9 mouse cellular contexts compared by ENCODE assay signal in the genomic region with DNA sequence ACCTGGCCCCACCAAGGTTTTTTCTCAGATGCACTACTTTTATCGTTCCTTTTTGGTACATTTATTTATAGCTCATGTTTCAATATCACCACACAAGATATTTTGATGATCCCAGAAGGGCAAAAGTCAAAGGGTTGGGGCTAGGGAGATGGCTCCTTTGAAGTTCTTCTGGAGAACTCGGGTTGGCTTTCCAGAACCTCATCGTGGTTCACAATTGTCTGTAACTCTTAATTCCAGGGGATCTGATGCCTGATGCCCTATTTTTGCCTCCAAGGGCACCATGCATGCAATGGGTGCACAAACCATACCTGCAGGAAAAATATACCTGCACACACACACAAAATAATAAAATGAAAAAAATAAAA. TPM values are rescaled to one million over a fixed set of nuclear protein-coding genes. Genes with fewer than 3 reads are reported as not detected.
DNase-seq lines count a peak whose midpoint lies in the region; ATAC-seq and TF ChIP-seq lines count a peak whose summit lies in the region.
"Had no signal": no experiment of that assay in that cellular context is flagged by ENCODE, and none has a peak within 500 bp of the region (broad histone marks: within the 10 kb centered on the region; RNA-seq: fewer than 3 reads in every experiment).

No protein-coding gene starts in this region.

- no peaks in the 10 kb centered on the region for H3K27me3 ChIP-seq in kidney, embryonic 16.5 days (ENCODE audit: insufficient read depth, low read length)
- H3K27me3 ChIP-seq in embryonic facial prominence, embryonic 14.5 days (replicated peaks; ENCODE audit: control insufficient read depth, insufficient read depth, low read length), result no peaks in the 10 kb centered on the region
- no peaks in the 10 kb centered on the region for H3K27me3 ChIP-seq in intestine, embryonic 15.5 days (replicated peaks)
- no peaks in the 10 kb centered on the region for H3K27me3 ChIP-seq in midbrain, postnatal 0 days (ENCODE audit: insufficient read depth, low read length)

- 0 out of 2 replicates have a peak, but pooled peaks have one; percentile 17 for ATAC-seq in kidney, embryonic 16.5 days (ENCODE audit: low FRiP score, low TSS enrichment)
- ATAC-seq in embryonic facial prominence, embryonic 14.5 days (ENCODE audit: low read depth), result no peak
- ATAC-seq in intestine, embryonic 15.5 days, result no peak
- no peak for ATAC-seq in midbrain, postnatal 0 days (ENCODE audit: low FRiP score)

- H3K9me3 ChIP-seq in kidney, embryonic 16.5 days (ENCODE audit: low read length), result no peaks in the 10 kb centered on the region
- no peaks in the 10 kb centered on the region for H3K9me3 ChIP-seq in embryonic facial prominence, embryonic 14.5 days (ENCODE audit: control insufficient read depth, low read length)
- H3K9me3 ChIP-seq in intestine, embryonic 15.5 days, result no peaks in the 10 kb centered on the region
- H3K9me3 ChIP-seq in midbrain, postnatal 0 days (ENCODE audit: low read length), result no peaks in the 10 kb centered on the region

- WGBS in kidney, embryonic 16.5 days, result 22% methylated on average over 3 of the region's 3 CpGs
- WGBS in embryonic facial prominence, embryonic 14.5 days, result 32% methylated on average over 3 of the region's 3 CpGs
- WGBS in intestine, embryonic 15.5 days, result 35% methylated on average over 3 of the region's 3 CpGs
- 37% methylated on average over 3 of the region's 3 CpGs for whole genome bisulfite sequencing in midbrain, postnatal 0 days

- no peak for DNase-seq in kidney, postnatal 10 days
- no peak for DNase-seq in embryonic facial prominence, embryonic 14.5 days (ENCODE audit: low spot score)
- no peak for DNase-seq in midbrain, postnatal 0 days (ENCODE audit: low spot score)
- no peak for DNase-seq in left cerebral cortex, adult 18-20 months (ENCODE audit: low spot score in 2 of 2)
- no peak for DNase-seq in adipocyte (ENCODE audit: low spot score)
- no peak for DNase-seq in testis, postnatal 10 days (ENCODE audit: low spot score)

- no peak for TF ChIP-seq CTCF in midbrain, postnatal 0 days (IDR thresholded peaks at IDR 0.05)

- H3K4me3 ChIP-seq in kidney, embryonic 16.5 days (ENCODE audit: low read length), result peak overlapping the region; percentile 86
- peak overlapping the region; percentile 87 for H3K4me3 ChIP-seq in embryonic facial prominence, embryonic 14.5 days (ENCODE audit: low read depth, low read length)
- H3K4me3 ChIP-seq in intestine, embryonic 15.5 days (replicated peaks), result peak overlapping the region; percentile 68
- H3K4me3 ChIP-seq in midbrain, postnatal 0 days (ENCODE audit: low read depth, low read length), result peak overlapping the region; percentile 72

- H3K27ac ChIP-seq in kidney, embryonic 16.5 days (ENCODE audit: low read length), result no peak overlapping the region
- H3K27ac ChIP-seq in embryonic facial prominence, embryonic 14.5 days (replicated peaks; ENCODE audit: low read depth, low read length), result no peak overlapping the region
- H3K27ac ChIP-seq in intestine, embryonic 15.5 days, result no peak overlapping the region
- no peak overlapping the region for H3K27ac ChIP-seq in midbrain, postnatal 0 days (ENCODE audit: low read depth, low read length)

- H3K4me1 ChIP-seq in kidney, embryonic 16.5 days (ENCODE audit: insufficient read depth, low read length), result peaks cover 9% of the 10 kb centered on the region; the same call in 1 of the 2 replicates
- peaks cover 4% of the 10 kb centered on the region; the same call in 1 of the 2 replicates for H3K4me1 ChIP-seq in embryonic facial prominence, embryonic 14.5 days (ENCODE audit: control insufficient read depth, insufficient read depth, low read length)
- no peaks in the 10 kb centered on the region for H3K4me1 ChIP-seq in intestine, embryonic 15.5 days (replicated peaks)
- H3K4me1 ChIP-seq in midbrain, postnatal 0 days (ENCODE audit: insufficient read depth, low read length), result no peaks in the 10 kb centered on the region; the same call in 1 of the 2 replicates

- peak overlapping the region; percentile 95; the same call in 1 of the 2 replicates for H3K9ac ChIP-seq in kidney, embryonic 16.5 days (replicated peaks; ENCODE audit: low read length)
- no peak overlapping the region for H3K9ac ChIP-seq in embryonic facial prominence, embryonic 14.5 days (ENCODE audit: low read depth, low read length)
- no peak overlapping the region for H3K9ac ChIP-seq in intestine, embryonic 15.5 days
- H3K9ac ChIP-seq in midbrain, postnatal 0 days (replicated peaks; ENCODE audit: low read length, poor library complexity, severe bottlenecking), result peak overlapping the region; percentile 89; the same call in 1 of the 2 replicates

- peaks cover 13% of the 10 kb centered on the region for H3K36me3 ChIP-seq in kidney, embryonic 16.5 days (ENCODE audit: insufficient read depth, low read length)
- H3K36me3 ChIP-seq in embryonic facial prominence, embryonic 14.5 days (ENCODE audit: control insufficient read depth, insufficient read depth, low read length), result peaks cover 17% of the 10 kb centered on the region
- H3K36me3 ChIP-seq in intestine, embryonic 15.5 days, result peaks cover 5% of the 10 kb centered on the region; the same call in 1 of the 2 replicates
- H3K36me3 ChIP-seq in midbrain, postnatal 0 days (ENCODE audit: insufficient read depth, low read length), result peaks cover 2% of the 10 kb centered on the region; the same call in 1 of the 2 replicates

- peak overlapping the region; percentile 87 for H3K4me2 ChIP-seq in kidney, embryonic 16.5 days (replicated peaks; ENCODE audit: low read depth, low read length)
- H3K4me2 ChIP-seq in embryonic facial prominence, embryonic 14.5 days (ENCODE audit: low read depth, low read length), result peak overlapping the region; percentile 87
- peak overlapping the region; percentile 64 for H3K4me2 ChIP-seq in intestine, embryonic 15.5 days (replicated peaks)
- H3K4me2 ChIP-seq in midbrain, postnatal 0 days (ENCODE audit: low read depth, low read length, poor library complexity, severe bottlenecking), result peak overlapping the region; percentile 68

RNA-seq across cellular contexts. Expression of a gene that starts 0.3 kb away (rescaled TPM):
- polyA plus RNA-seq in kidney, embryonic 16.5 days (2015; fragmentation: Nextera tagmentation; extraction: Ambion mirVana), result 15.6 and 16.3 TPM in 2 replicates
- polyA plus RNA-seq in embryonic facial prominence, embryonic 14.5 days (2014; fragmentation: Nextera tagmentation; extraction: Ambion mirVana), result 14.5 and 15.4 TPM in 2 replicates
- 9.9 and 10.5 TPM in 2 replicates for polyA plus RNA-seq in intestine, embryonic 15.5 days (2015; fragmentation: Nextera tagmentation; extraction: Ambion mirVana)
- total RNA-seq in midbrain, postnatal 0 days (2014; rRNA removed), result 16.3 and 38.0 TPM in 2 replicates
- 9.0 and 12.6 TPM in 2 replicates for polyA plus RNA-seq in midbrain, postnatal 0 days (2015; fragmentation: Nextera tagmentation; extraction: Ambion mirVana)
- 10 to 100 TPM; 23.1 to 24.0 TPM for total RNA-seq in left cerebral cortex, adult 18-20 months (2021)

RNA-seq across cellular contexts. Expression of a gene that starts 20.7 kb away (rescaled TPM):
- polyA plus RNA-seq in kidney, embryonic 16.5 days (2015; fragmentation: Nextera tagmentation; extraction: Ambion mirVana), result 2.7 and 3.3 TPM in 2 replicates
- 2.8 and 3.5 TPM in 2 replicates for polyA plus RNA-seq in embryonic facial prominence, embryonic 14.5 days (2014; fragmentation: Nextera tagmentation; extraction: Ambion mirVana)
- polyA plus RNA-seq in intestine, embryonic 15.5 days (2015; fragmentation: Nextera tagmentation; extraction: Ambion mirVana), result 3.4 and 4.1 TPM in 2 replicates
- 17.9 and 20.9 TPM in 2 replicates for total RNA-seq in midbrain, postnatal 0 days (2014; rRNA removed)
- polyA plus RNA-seq in midbrain, postnatal 0 days (2015; fragmentation: Nextera tagmentation; extraction: Ambion mirVana), result 22.9 and 26.0 TPM in 2 replicates
- 1 to 10 TPM; 4.3 to 5.9 TPM for total RNA-seq in left cerebral cortex, adult 18-20 months (2021)
- total RNA-seq: common myeloid progenitor, adult 5-6 weeks had no signal

RNA-seq across cellular contexts. Expression of a gene that starts 42.3 kb away (rescaled TPM):
- 34.9 and 43.0 TPM in 2 replicates for polyA plus RNA-seq in kidney, embryonic 16.5 days (2015; fragmentation: Nextera tagmentation; extraction: Ambion mirVana)
- polyA plus RNA-seq in embryonic facial prominence, embryonic 14.5 days (2014; fragmentation: Nextera tagmentation; extraction: Ambion mirVana), result 39.8 and 53.0 TPM in 2 replicates
- polyA plus RNA-seq in intestine, embryonic 15.5 days (2015; fragmentation: Nextera tagmentation; extraction: Ambion mirVana), result 26.7 and 28.9 TPM in 2 replicates
- total RNA-seq in midbrain, postnatal 0 days (2014; rRNA removed), result 34.5 and 41.4 TPM in 2 replicates
- polyA plus RNA-seq in midbrain, postnatal 0 days (2015; fragmentation: Nextera tagmentation; extraction: Ambion mirVana), result 41.8 and 46.7 TPM in 2 replicates
- total RNA-seq in left cerebral cortex, adult 18-20 months (2021), result 10 to 100 TPM; 77.4 to 81.3 TPM

Comparison
In these comparisons a context has a peak if more than half of its experiments do, and no peak if none do; other contexts are left out.
1. H3K9ac ChIP-seq: peak in kidney, embryonic 16.5 days (single experiment) and midbrain, postnatal 0 days (single experiment); none in embryonic facial prominence, embryonic 14.5 days (single experiment) and intestine, embryonic 15.5 days (single experiment).
2. Peak in every context shown above with its lines, with median percentiles within 50 percentile points of each other: H3K4me2 ChIP-seq and H3K4me3 ChIP-seq.